ENCODE assay signal across 22 mouse cellular contexts in genomic region chr2:105122216-105122615, GRCm38 (mm10). TPM values are rescaled to one million over a fixed set of nuclear protein-coding genes. Genes with fewer than 3 reads are reported as not detected.
DNase-seq lines count a peak whose midpoint lies in the region; ATAC-seq and TF ChIP-seq lines count a peak whose summit lies in the region.
"Had no signal": no experiment of that assay in that cellular context is flagged by ENCODE, and none has a peak within 500 bp of the region (broad histone marks: within the 10 kb centered on the region; RNA-seq: fewer than 3 reads in every experiment).

No protein-coding gene starts in this region.

- WGBS in heart, embryonic 13.5 days: 12% methylated on average over 8 of the region's 8 CpGs
- WGBS in midbrain, embryonic 15.5 days: 2% methylated on average over 8 of the region's 8 CpGs
- 17% methylated on average over 8 of the region's 8 CpGs for WGBS in stomach, postnatal 0 days

- peaks cover 96% of the 10 kb centered on the region for H3K27me3 ChIP-seq in heart, embryonic 13.5 days (replicated peaks)
- peaks cover 81% of the 10 kb centered on the region for H3K27me3 ChIP-seq in megakaryocyte, embryonic 14.5 days (replicated peaks)
- peaks cover 88% of the 10 kb centered on the region for H3K27me3 ChIP-seq in midbrain, embryonic 15.5 days (replicated peaks)
- peaks cover 31% of the 10 kb centered on the region for H3K27me3 ChIP-seq in stomach, postnatal 0 days (ENCODE audit: control insufficient read depth, insufficient read depth, low read length)

- H3K4me1 ChIP-seq in heart, embryonic 13.5 days: peaks cover 22% of the 10 kb centered on the region
- peaks cover 31% of the 10 kb centered on the region for H3K4me1 ChIP-seq in megakaryocyte, embryonic 14.5 days
- H3K4me1 ChIP-seq in midbrain, embryonic 15.5 days: peaks cover 13% of the 10 kb centered on the region; the same call in 1 of the 2 replicates
- no peaks in the 10 kb centered on the region for H3K4me1 ChIP-seq in stomach, postnatal 0 days (replicated peaks; ENCODE audit: control insufficient read depth, insufficient read depth)

- no peaks in the 10 kb centered on the region for H3K9me3 ChIP-seq in heart, embryonic 13.5 days
- no peaks in the 10 kb centered on the region for H3K9me3 ChIP-seq in megakaryocyte, embryonic 14.5 days
- no peaks in the 10 kb centered on the region for H3K9me3 ChIP-seq in midbrain, embryonic 15.5 days
- no peaks in the 10 kb centered on the region for H3K9me3 ChIP-seq in stomach, postnatal 0 days (ENCODE audit: control insufficient read depth, low read length)
- H3K9me3 ChIP-seq: embryonic facial prominence, embryonic 15.5 days; limb, embryonic 12.5 days; midbrain, embryonic 12.5 days; neural tube, embryonic 13.5 days had no signal

- TF ChIP-seq CTCF in stomach, postnatal 0 days (IDR thresholded peaks at IDR 0.05; ENCODE audit: low read depth): no peak

- no peak for TF ChIP-seq EP300 in stomach, postnatal 0 days (optimal IDR thresholded peaks at IDR 0.05)

- H3K4me2 ChIP-seq in heart, embryonic 13.5 days: peak overlapping the region; percentile 67; the same call in 1 of the 2 replicates
- H3K4me2 ChIP-seq in midbrain, embryonic 15.5 days: no peak overlapping the region
- H3K4me2 ChIP-seq in stomach, postnatal 0 days (replicated peaks; ENCODE audit: low read depth): no peak overlapping the region

- ATAC-seq in heart, embryonic 13.5 days (ENCODE audit: extremely low read depth, insufficient number of reproducible peaks, low FRiP score, low TSS enrichment): no peak
- ATAC-seq in megakaryocyte, adult 5-6 weeks (ENCODE audit: poor library complexity, severe bottlenecking): no peak
- 0 out of 2 replicates have a peak, but pooled peaks have one; percentile 17 for ATAC-seq in midbrain, embryonic 15.5 days (replicated peaks)
- ATAC-seq in stomach, postnatal 0 days (ENCODE audit: low FRiP score, low TSS enrichment): no peak

- no peak overlapping the region for H3K9ac ChIP-seq in heart, embryonic 13.5 days
- no peak overlapping the region for H3K9ac ChIP-seq in midbrain, embryonic 15.5 days
- H3K9ac ChIP-seq in stomach, postnatal 0 days (ENCODE audit: low read length): no peak overlapping the region
- H3K9ac ChIP-seq: embryonic facial prominence, embryonic 15.5 days; limb, embryonic 12.5 days; liver, embryonic 14.5 days; midbrain, embryonic 12.5 days; neural tube, embryonic 13.5 days had no signal

- intact Hi-C loops in heart, postnatal 25 days (cut with DNase I): loop anchor here (10.0 kb wide), 1 partner anchor 553 kb away; no protein-coding TSS in a partner anchor

- DNase-seq in heart, postnatal 25 days (ENCODE audit: low spot score): no peak
- peak; percentile 72 for DNase-seq in embryo, embryonic 10.5 days (ENCODE audit: low spot score)
- DNase-seq in stomach, postnatal 0 days (ENCODE audit: low spot score): no peak
- DNase-seq: cerebellum, adult 11 months; gastrocnemius, postnatal 25 days; lung, postnatal 10 days; thymus, postnatal 36 days had no signal

- no peak overlapping the region for H3K4me3 ChIP-seq in heart, embryonic 13.5 days
- H3K4me3 ChIP-seq in megakaryocyte, embryonic 14.5 days (replicated peaks): peak overlapping the region; percentile 42
- no peak overlapping the region for H3K4me3 ChIP-seq in midbrain, embryonic 15.5 days
- H3K4me3 ChIP-seq in stomach, postnatal 0 days (ENCODE audit: low read depth, low read length): no peak overlapping the region
- H3K4me3 ChIP-seq: layer of hippocampus, adult 2 months; neural tube, embryonic 13.5 days had no signal

- no peak overlapping the region for H3K27ac ChIP-seq in heart, embryonic 13.5 days (replicated peaks)
- H3K27ac ChIP-seq in midbrain, embryonic 15.5 days: no peak overlapping the region
- H3K27ac ChIP-seq in stomach, postnatal 0 days (replicated peaks): no peak overlapping the region
- H3K27ac ChIP-seq: embryonic facial prominence, embryonic 15.5 days; layer of hippocampus, adult 2 months; limb, embryonic 12.5 days; liver, embryonic 14.5 days; midbrain, embryonic 12.5 days; neural tube, embryonic 13.5 days had no signal

- H3K36me3 ChIP-seq in heart, embryonic 13.5 days: no peaks in the 10 kb centered on the region
- H3K36me3 ChIP-seq in megakaryocyte, embryonic 14.5 days (replicated peaks; ENCODE audit: low read length): no peaks in the 10 kb centered on the region
- no peaks in the 10 kb centered on the region for H3K36me3 ChIP-seq in midbrain, embryonic 15.5 days (replicated peaks)
- no peaks in the 10 kb centered on the region for H3K36me3 ChIP-seq in stomach, postnatal 0 days (ENCODE audit: control insufficient read depth, insufficient read depth, low read length)
- H3K36me3 ChIP-seq: embryonic facial prominence, embryonic 15.5 days; limb, embryonic 12.5 days; midbrain, embryonic 12.5 days; neural tube, embryonic 13.5 days had no signal

RNA-seq across cellular contexts. Expression of gene Wt1, which starts 4.1 kb away (rescaled TPM):
- polyA plus RNA-seq in heart, embryonic 13.5 days (2015; fragmentation: Nextera tagmentation; extraction: Ambion mirVana): 22.2 and 26.1 TPM in 2 replicates
- total RNA-seq in heart, postnatal 25 days (2021): 1 to 10 TPM; 6.0 to 6.6 TPM
- polyA plus RNA-seq in megakaryocyte, embryonic 14.5 days (2012; ENCODE audit: insufficient read depth, low replicate concordance): not detected in 2 replicates
- total RNA-seq in megakaryocyte, adult 5-6 weeks (2015): not detected in 2 replicates
- total RNA-seq in megakaryocyte, adult 5-6 weeks (2017): not detected in 2 replicates
- polyA plus RNA-seq in midbrain, embryonic 15.5 days (2015; fragmentation: Nextera tagmentation; extraction: Ambion mirVana): 0.09 and 0.13 TPM in 2 replicates
- polyA plus RNA-seq in stomach, postnatal 0 days (2015; fragmentation: Nextera tagmentation; extraction: Ambion mirVana): 3.6 and 5.0 TPM in 2 replicates
- total RNA-seq: layer of hippocampus, adult 2 months had no signal

RNA-seq across cellular contexts. Expression of gene Gm11060, which starts 30.4 kb away (rescaled TPM):
- polyA plus RNA-seq in heart, embryonic 13.5 days (2015; fragmentation: Nextera tagmentation; extraction: Ambion mirVana): not detected in 2 replicates
- total RNA-seq in heart, postnatal 25 days (2021): not detected
- polyA plus RNA-seq in megakaryocyte, embryonic 14.5 days (2012; ENCODE audit: insufficient read depth, low replicate concordance): not detected in 2 replicates
- total RNA-seq in megakaryocyte, adult 5-6 weeks (2015): not detected in 2 replicates
- not detected in 2 replicates for total RNA-seq in megakaryocyte, adult 5-6 weeks (2017)
- not detected in 2 replicates for polyA plus RNA-seq in midbrain, embryonic 15.5 days (2015; fragmentation: Nextera tagmentation; extraction: Ambion mirVana)
- not detected in 2 replicates for polyA plus RNA-seq in stomach, postnatal 0 days (2015; fragmentation: Nextera tagmentation; extraction: Ambion mirVana)
- total RNA-seq: adrenal gland, postnatal 10 days; gastrocnemius, postnatal 25 days; heart, postnatal 14 days; layer of hippocampus, adult 2 months had no signal
- polyA plus RNA-seq: brain, embryonic 14.5 days; embryonic facial prominence, embryonic 15.5 days; forebrain, embryonic 11.5 days; limb, embryonic 12.5 days; liver, embryonic 14.5 days; midbrain, embryonic 12.5 days; neural tube, embryonic 13.5 days; testis, adult 2 months had no signal
